ENCODE assay signal across 20 mouse cellular contexts in the genomic region with DNA sequence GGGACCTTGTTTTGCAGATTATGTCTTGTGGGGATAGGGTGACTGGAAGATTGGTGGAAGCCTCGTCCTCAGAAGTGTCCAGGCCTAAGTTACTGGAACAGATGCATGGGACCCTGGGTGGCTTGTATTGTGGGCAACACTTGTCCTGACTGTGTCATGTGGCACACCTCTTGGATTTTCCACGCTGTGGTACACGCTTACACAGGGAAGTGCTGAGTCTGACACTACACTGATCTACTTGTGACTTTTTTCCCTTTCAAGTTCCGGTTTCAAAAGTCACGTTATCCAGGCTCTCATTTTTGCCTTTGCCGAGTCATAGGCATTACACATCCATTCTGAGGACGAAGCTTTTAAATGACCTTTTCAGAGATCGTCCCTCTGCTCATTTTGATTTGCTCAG.
"Had no signal": no experiment of that assay in that cellular context is flagged by ENCODE, and none has a peak within 500 bp of the region (broad histone marks: within the 10 kb centered on the region; RNA-seq: fewer than 3 reads in every experiment).

No protein-coding gene starts in this region.

- H3K9ac ChIP-seq: liver, embryonic 15.5 days; lung, embryonic 14.5 days; midbrain, embryonic 12.5 days; midbrain, embryonic 15.5 days; neural tube, embryonic 13.5 days; neural tube, embryonic 15.5 days; stomach, embryonic 15.5 days had no signal

- H3K36me3 ChIP-seq: liver, embryonic 15.5 days; midbrain, embryonic 15.5 days; neural tube, embryonic 15.5 days; stomach, embryonic 15.5 days had no signal

- ATAC-seq: midbrain, embryonic 15.5 days had no signal

- H3K4me1 ChIP-seq: stomach, embryonic 15.5 days had no signal

- H3K4me2 ChIP-seq: liver, embryonic 15.5 days; lung, embryonic 14.5 days; midbrain, embryonic 12.5 days; midbrain, embryonic 15.5 days; neural tube, embryonic 13.5 days; neural tube, embryonic 15.5 days; stomach, embryonic 15.5 days had no signal

- DNase-seq: lung, adult 18-20 months; lung, embryonic 14.5 days; lung, postnatal 10 days; lung, postnatal 4 days; retina, postnatal 1 day; right cerebral cortex, adult 18-20 months; right cerebral cortex, postnatal 25 days; right cerebral cortex, postnatal 4 days; spleen, adult 18-20 months; thymus, adult 2 months; thymus, postnatal 25 days; thymus, postnatal 4 days had no signal

- H3K27ac ChIP-seq: liver, embryonic 15.5 days; midbrain, embryonic 12.5 days; midbrain, embryonic 15.5 days; neural tube, embryonic 15.5 days; stomach, embryonic 15.5 days; stomach, postnatal 0 days had no signal

- H3K4me3 ChIP-seq: liver, embryonic 15.5 days; midbrain, embryonic 12.5 days; midbrain, embryonic 15.5 days; myocyte; neural tube, embryonic 13.5 days; neural tube, embryonic 15.5 days; stomach, embryonic 15.5 days had no signal

- H3K9me3 ChIP-seq: liver, embryonic 15.5 days; midbrain, embryonic 12.5 days; neural tube, embryonic 13.5 days; neural tube, embryonic 15.5 days; stomach, embryonic 15.5 days had no signal

- H3K27me3 ChIP-seq: liver, embryonic 15.5 days; midbrain, embryonic 15.5 days; neural tube, embryonic 15.5 days; stomach, embryonic 15.5 days had no signal
